Mouse (Mus musculus) thymus, adult 2 months (tissue): ENCODE measurements around the gene Rptor. TPM values are rescaled to one million over a fixed set of nuclear protein-coding genes. Genes with fewer than 3 reads are reported as not detected.

Source experiments
- DNase-seq: peaks from one replicate; pipeline ENCODE4 v3.0.0; 2021
- H3K27ac ChIP-seq: fragments of 200-500 bp; 2 replicates; pipeline ENCODE4 v1.5.1; 2012; ENCODE audit warnings: low read length, control low read depth; ENCODE audit not compliant: control insufficient read depth, insufficient read depth
- H3K27me3 ChIP-seq: fragments of 200-500 bp; 2 replicates; pipeline ENCODE4 v1.6.1; 2012; ENCODE audit warnings: mild to moderate bottlenecking, low read length, moderate library complexity, mixed read lengths; ENCODE audit not compliant: control insufficient read depth, insufficient read depth
- H3K36me3 ChIP-seq: fragments of 200-500 bp; 2 replicates; pipeline ENCODE4 v1.6.1; 2012; ENCODE audit warnings: mild to moderate bottlenecking, low read length, moderate library complexity; ENCODE audit not compliant: control insufficient read depth, insufficient read depth
- H3K4me1 ChIP-seq: fragments of 200-500 bp; replicated peaks from 2 replicates; pipeline ENCODE4 v1.6.1; 2012; ENCODE audit warnings: low read length; ENCODE audit not compliant: control insufficient read depth, insufficient read depth
- H3K4me3 ChIP-seq: fragments of 200-500 bp; 2 replicates; pipeline ENCODE4 v1.5.1; 2012; ENCODE audit warnings: mild to moderate bottlenecking, low read length, control low read depth, moderate library complexity; ENCODE audit not compliant: control insufficient read depth, insufficient read depth
- CTCF ChIP-seq: fragments of 200-500 bp; IDR thresholded peaks from 2 replicates; pipeline ENCODE4 v1.5.1; 2012; ENCODE audit warnings: mild to moderate bottlenecking, control low read depth, low read length, moderate library complexity, borderline replicate concordance; ENCODE audit not compliant: control insufficient read depth, poor library complexity, insufficient read depth; ENCODE audit errors: extremely low read depth
- POLR2A ChIP-seq: fragments of 200-500 bp; IDR thresholded peaks from 2 replicates; pipeline ENCODE4 v1.6.1; 2012; ENCODE audit warnings: mild to moderate bottlenecking, low read length, control low read depth, moderate library complexity; ENCODE audit not compliant: control insufficient read depth, poor library complexity, insufficient read depth; ENCODE audit errors: extremely low read depth
- WGBS: fragments of 180-500 bp; shearing (Covaris S2); methylation state at CpG from one replicate; pipeline ENCODE4 v1.1.7; 2018; 5-methylcytosine and 5-hydroxymethylcytosine counted together
- polyA plus RNA-seq: library from polyadenylated mRNA; depleted of rRNA; stranded (reverse); fragments of >200 nt; gene quantifications from 2 replicates; pipeline ENCODE4 v1.2.3, GENCODE M21; 2012

Gene Rptor
- polyA plus RNA-seq, 1 experiment = 58.7 TPM

DNA sequence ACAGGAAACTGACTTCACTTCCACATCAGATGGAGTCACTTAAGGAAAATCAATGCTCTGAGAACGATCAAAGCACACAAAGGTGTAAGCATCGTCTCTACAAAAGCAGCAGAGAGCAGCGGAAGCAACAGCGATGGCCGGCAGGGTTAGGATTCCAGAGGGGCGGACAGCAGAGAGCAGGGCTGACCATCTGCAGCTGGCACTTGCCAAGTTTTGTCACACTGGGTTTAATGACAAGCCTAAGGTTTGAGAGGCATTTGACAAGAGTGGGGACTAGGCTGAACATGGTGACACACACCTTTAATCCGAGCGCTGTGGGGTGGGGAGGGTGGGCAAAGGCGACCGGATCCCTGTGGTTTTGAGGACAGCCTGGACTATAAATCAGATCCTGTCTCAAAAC lies 329.1 kb downstream of the Rptor start:
- no peak for DNase-seq
- Histone ChIP-seq H3K27me3 (no peaks in the 10 kb centered on the region), H3K36me3 (no peaks in the 10 kb centered on the region), H3K4me3 (no peak overlapping the region), H3K4me1 (peaks cover 56% of the 10 kb centered on the region), H3K27ac (no peak overlapping the region)
- 24% methylated on average over 10 of the region's 10 CpGs for WGBS
- TF ChIP-seq POLR2A (no peak), CTCF (no peak)

DNA sequence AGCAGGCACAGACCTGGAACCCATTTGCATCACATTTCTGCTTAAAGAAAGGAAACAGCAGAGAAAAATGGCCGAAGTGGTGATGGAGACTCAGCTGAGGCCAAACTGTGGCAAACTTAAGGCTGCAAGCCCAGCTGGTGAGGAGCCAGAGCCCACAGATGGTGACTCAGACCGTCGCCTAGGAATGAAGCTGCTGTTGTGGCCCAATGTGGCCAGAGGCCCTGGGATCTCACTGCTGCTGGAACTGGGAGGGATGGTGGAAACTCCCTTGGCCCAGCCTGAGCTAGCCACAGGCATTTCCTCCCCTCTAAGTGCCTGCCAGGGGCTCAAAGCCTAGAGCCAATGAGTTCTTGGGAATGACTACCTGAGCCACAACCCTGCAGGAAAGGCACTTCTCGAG lies 330.4 kb downstream of the Rptor start:
- H3K27me3 ChIP-seq = no peaks in the 10 kb centered on the region
- no peaks in the 10 kb centered on the region for H3K36me3 ChIP-seq
- peaks cover 59% of the 10 kb centered on the region for H3K4me1 ChIP-seq
- DNase-seq = no peak
- no peak for TF ChIP-seq CTCF
- TF ChIP-seq POLR2A = no peak
- no peak overlapping the region for H3K27ac ChIP-seq
- WGBS = 54% methylated on average over 4 of the region's 4 CpGs
- H3K4me3 ChIP-seq = no peak overlapping the region

DNA sequence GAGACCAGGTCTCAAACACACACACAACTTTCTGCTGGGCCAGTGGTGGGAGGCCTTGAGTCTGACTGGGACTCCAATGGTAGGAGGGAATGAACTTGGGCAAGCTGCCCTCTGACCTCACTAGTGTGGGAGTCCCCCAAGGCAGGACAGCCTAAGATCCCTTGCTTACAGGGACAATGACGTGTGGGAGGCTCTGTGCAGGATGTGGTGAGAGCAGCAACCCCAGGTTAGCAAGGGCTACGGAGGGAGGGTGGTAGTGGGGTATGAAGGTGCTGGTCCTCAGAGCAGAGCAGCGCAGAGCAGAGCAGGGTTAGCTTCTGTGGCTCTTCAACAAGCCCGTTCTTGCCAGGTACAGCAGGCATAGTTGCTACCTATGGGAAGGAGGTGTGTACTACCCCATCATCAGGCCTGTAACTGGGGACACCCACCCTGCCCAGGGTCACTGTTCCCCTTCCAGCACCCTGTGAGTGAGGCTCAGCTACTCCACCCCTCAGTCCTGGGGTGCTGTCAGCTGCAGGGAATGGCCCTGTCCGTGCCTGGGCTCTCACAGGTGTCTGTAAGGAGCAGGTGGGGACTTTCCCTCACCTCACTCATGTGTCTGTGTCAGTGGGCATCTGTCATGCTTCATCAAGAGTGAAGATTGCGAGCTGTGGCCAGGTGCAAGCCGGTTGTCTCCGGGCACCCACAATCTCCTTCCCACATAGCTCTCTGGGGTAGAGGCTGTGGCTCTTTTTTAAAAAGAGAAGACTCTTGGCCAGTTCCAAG lies 331.3 kb downstream of the Rptor start:
- Histone ChIP-seq H3K36me3 (no peaks in the 10 kb centered on the region), H3K27ac (no peak overlapping the region), H3K4me3 (no peak overlapping the region), H3K4me1 (peaks cover 64% of the 10 kb centered on the region), H3K27me3 (no peaks in the 10 kb centered on the region)
- TF ChIP-seq POLR2A (no peak), CTCF (no peak)
- 15% methylated on average over 8 of the region's 8 CpGs for WGBS
- peak; percentile 36 for DNase-seq

DNA sequence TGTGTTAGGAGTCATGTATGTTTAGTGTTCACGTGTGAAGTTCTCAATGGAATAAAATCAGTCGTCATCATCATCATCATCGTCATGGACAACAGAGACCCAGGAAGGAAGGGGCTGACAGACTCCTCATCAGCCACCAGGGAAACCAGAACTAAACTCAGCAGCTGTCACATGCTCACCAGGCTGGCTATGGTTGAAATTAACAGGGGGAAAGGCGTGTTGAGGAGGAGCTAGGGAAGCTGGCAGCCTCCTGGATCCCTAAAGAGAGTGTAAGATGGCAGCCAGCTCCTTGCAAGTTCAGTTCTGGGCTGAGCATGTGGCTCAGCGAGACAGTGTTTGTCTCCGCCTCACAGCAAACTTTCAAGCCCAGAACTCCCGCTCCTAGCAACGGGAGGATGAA lies 332.1 kb downstream of the Rptor start:
- H3K4me1 ChIP-seq = peaks cover 67% of the 10 kb centered on the region
- no peaks in the 10 kb centered on the region for H3K36me3 ChIP-seq
- no peak overlapping the region for H3K4me3 ChIP-seq
- H3K27me3 ChIP-seq = no peaks in the 10 kb centered on the region
- no peak for DNase-seq
- no peak for TF ChIP-seq CTCF
- no peak for TF ChIP-seq POLR2A
- 73% methylated on average over 8 of the region's 8 CpGs for WGBS
- no peak overlapping the region for H3K27ac ChIP-seq

DNA sequence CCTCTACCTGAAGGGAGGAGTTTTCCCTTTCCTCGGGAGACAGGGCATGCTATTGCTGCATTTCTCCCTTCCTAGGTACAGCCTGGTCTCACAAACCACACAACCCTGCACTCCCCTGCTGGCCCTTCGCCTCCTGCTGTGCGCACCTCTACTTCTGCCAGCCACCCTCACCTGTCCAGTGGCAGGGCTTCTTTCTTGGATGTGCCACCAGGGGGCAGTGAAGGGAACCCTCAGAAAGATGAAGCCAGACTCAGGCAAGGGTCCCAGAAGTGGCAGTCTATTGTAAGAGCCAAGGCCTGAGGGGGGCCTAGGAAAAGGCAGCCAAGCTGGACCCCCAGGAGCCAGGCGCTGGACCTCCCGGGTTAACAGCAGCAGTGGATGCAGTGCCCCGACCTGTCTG lies 332.8 kb downstream of the Rptor start:
- TF ChIP-seq CTCF (peak; percentile 86), POLR2A (no peak)
- 81% methylated on average over 6 of the region's 6 CpGs for WGBS
- H3K4me1 ChIP-seq = peaks cover 60% of the 10 kb centered on the region

DNA sequence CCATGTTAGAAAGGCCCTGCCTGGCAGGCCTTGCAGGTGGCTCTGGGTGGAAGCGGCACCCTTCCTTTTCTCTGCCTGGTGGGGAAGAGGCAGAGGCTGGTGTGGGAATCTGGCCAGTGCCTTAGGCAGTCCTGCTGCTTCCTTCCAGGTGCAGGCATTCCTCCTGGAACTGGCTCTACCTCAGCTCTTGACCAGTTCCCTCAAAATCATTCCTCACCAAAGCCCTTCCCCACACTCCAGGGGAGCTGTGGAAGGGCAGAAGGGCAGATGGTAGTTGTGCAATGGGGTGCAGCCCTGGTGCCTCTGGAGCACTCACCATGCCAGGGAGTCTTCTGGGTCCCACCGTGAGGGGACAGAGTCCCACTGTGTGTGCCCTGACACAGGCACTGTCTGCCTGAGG lies 333.8 kb downstream of the Rptor start:
- Histone ChIP-seq H3K27me3 (no peaks in the 10 kb centered on the region), H3K4me1 (peaks cover 62% of the 10 kb centered on the region), H3K36me3 (no peaks in the 10 kb centered on the region), H3K27ac (no peak overlapping the region), H3K4me3 (no peak overlapping the region)
- no peak for TF ChIP-seq POLR2A
- TF ChIP-seq CTCF = no peak
- 77% methylated on average over 2 of the region's 2 CpGs for WGBS
- DNase-seq = no peak

More for the DNA sequence above, 332.8 kb downstream of the Rptor start:
- H3K27me3 ChIP-seq = no peaks in the 10 kb centered on the region
- H3K27ac ChIP-seq = no peak overlapping the region
- DNase-seq = peak; percentile 83
- H3K36me3 ChIP-seq = no peaks in the 10 kb centered on the region
- no peak overlapping the region for H3K4me3 ChIP-seq
